Mouse (Mus musculus): ENCODE results near the gene Sema5a. TPM values are rescaled to one million over a fixed set of nuclear protein-coding genes. Genes with fewer than 3 reads are reported as not detected.
"Not testable (repeated sequence)": the region's sequence is repeated elsewhere in the genome, so short reads cannot be mapped to it uniquely, and the experiment has no call there.

Sema5a gene
- 17.5 and 18.8 TPM in 2 replicates for polyA plus RNA-seq (2015; fragmentation: Nextera tagmentation; extraction: Ambion mirVana)

GRCm38 (mm10) chr15:32244344-32244955, at the start of gene Sema5a:
Gene Sema5a, plus strand, starts transcription at chr15:32244810.
- H3K4me2 ChIP-seq: peak within 1 kb of the TSS; percentile 98
- no peaks in the 10 kb centered on the region for H3K36me3 ChIP-seq
- WGBS: 0% methylated on average over 31 of the region's 45 CpGs
- H3K9me3 ChIP-seq: no peaks in the 10 kb centered on the region
- H3K27me3 ChIP-seq (replicated peaks): no peaks in the 10 kb centered on the region
- peak within 1 kb of the TSS; percentile 77 for H3K9ac ChIP-seq
- H3K27ac ChIP-seq: peak within 1 kb of the TSS; percentile 79
- peak; percentile 93 for ATAC-seq (ENCODE audit: insufficient read depth, low FRiP score, low read depth)
- H3K4me1 ChIP-seq: 0 out of 2 replicates have a peak, but pooled peaks cover 5% of the 10 kb centered on the region
- peak within 1 kb of the TSS; percentile 69 for H3K4me3 ChIP-seq (replicated peaks)

- no peak overlapping the region for H3K4me2 ChIP-seq
- H3K4me3 ChIP-seq (replicated peaks): no peak overlapping the region
- ATAC-seq (ENCODE audit: insufficient read depth, low FRiP score, low read depth): no peak
- H3K4me1 ChIP-seq: no peaks in the 10 kb centered on the region
- 74% methylated on average over 9 of the region's 9 CpGs for WGBS
- H3K9ac ChIP-seq: no peak overlapping the region
- H3K27ac ChIP-seq: no peak overlapping the region
- no peaks in the 10 kb centered on the region for H3K27me3 ChIP-seq (replicated peaks)
- no peaks in the 10 kb centered on the region for H3K9me3 ChIP-seq
- H3K36me3 ChIP-seq: no peaks in the 10 kb centered on the region
Observed at GRCm38 (mm10) chr15:32198076-32198475, 46.5 kb upstream of the Sema5a start.

GRCm38 (mm10) chr15:32198561-32198960, 46.0 kb upstream of the Sema5a start:
- 54% methylated on average over 5 of the region's 5 CpGs for WGBS
- Histone ChIP-seq H3K4me2 (no peak overlapping the region), H3K9ac (no peak overlapping the region), H3K9me3 (no peaks in the 10 kb centered on the region), H3K27ac (no peak overlapping the region), H3K27me3 (replicated peaks) (no peaks in the 10 kb centered on the region), H3K4me1 (no peaks in the 10 kb centered on the region), H3K36me3 (no peaks in the 10 kb centered on the region), H3K4me3 (replicated peaks) (no peak overlapping the region)
- no peak for ATAC-seq (ENCODE audit: insufficient read depth, low FRiP score, low read depth)

- Histone ChIP-seq H3K4me1 (no peaks in the 10 kb centered on the region), H3K4me2 (no peak overlapping the region), H3K9me3 (no peaks in the 10 kb centered on the region), H3K4me3 (replicated peaks) (no peak overlapping the region), H3K27ac (no peak overlapping the region), H3K36me3 (no peaks in the 10 kb centered on the region), H3K9ac (no peak overlapping the region), H3K27me3 (replicated peaks) (no peaks in the 10 kb centered on the region)
- WGBS: 77% methylated on average over 5 of the region's 5 CpGs
- no peak for ATAC-seq (ENCODE audit: insufficient read depth, low FRiP score, low read depth)
Observed at GRCm38 (mm10) chr15:32203242-32203641, 41.4 kb upstream of the Sema5a start.

- no peak overlapping the region for H3K27ac ChIP-seq
- no peak for ATAC-seq (ENCODE audit: insufficient read depth, low FRiP score, low read depth)
- no peaks in the 10 kb centered on the region for H3K36me3 ChIP-seq
- H3K9me3 ChIP-seq: no peaks in the 10 kb centered on the region
- H3K9ac ChIP-seq: no peak overlapping the region
- no peaks in the 10 kb centered on the region for H3K27me3 ChIP-seq (replicated peaks)
- H3K4me2 ChIP-seq: no peak overlapping the region
- H3K4me1 ChIP-seq: no peaks in the 10 kb centered on the region
- no peak overlapping the region for H3K4me3 ChIP-seq (replicated peaks)
- WGBS: 87% methylated on average over 10 of the region's 10 CpGs
Observed at GRCm38 (mm10) chr15:32204908-32205307, 39.7 kb upstream of the Sema5a start.

- not testable (repeated sequence) for H3K36me3 ChIP-seq; H3K27me3 ChIP-seq (replicated peaks); H3K4me1 ChIP-seq; H3K4me3 ChIP-seq (replicated peaks); H3K9ac ChIP-seq; H3K4me2 ChIP-seq; H3K9me3 ChIP-seq; H3K27ac ChIP-seq; ATAC-seq (ENCODE audit: insufficient read depth, low FRiP score, low read depth)
- WGBS: 90% methylated on average over 10 of the region's 10 CpGs
Observed at GRCm38 (mm10) chr15:32214687-32215086, 29.9 kb upstream of the Sema5a start.

- H3K9me3 ChIP-seq: no peaks in the 10 kb centered on the region
- H3K27ac ChIP-seq: no peak overlapping the region
- H3K9ac ChIP-seq: no peak overlapping the region
- no peak overlapping the region for H3K4me2 ChIP-seq
- H3K4me3 ChIP-seq (replicated peaks): no peak overlapping the region
- WGBS: 86% methylated on average over 7 of the region's 7 CpGs
- H3K36me3 ChIP-seq: no peaks in the 10 kb centered on the region
- no peak for ATAC-seq (ENCODE audit: insufficient read depth, low FRiP score, low read depth)
- no peaks in the 10 kb centered on the region for H3K27me3 ChIP-seq (replicated peaks)
- no peaks in the 10 kb centered on the region for H3K4me1 ChIP-seq
Observed at GRCm38 (mm10) chr15:32223028-32223427, 21.6 kb upstream of the Sema5a start.

- H3K27me3 ChIP-seq (replicated peaks): no peaks in the 10 kb centered on the region
- H3K9ac ChIP-seq: no peak overlapping the region
- no peak overlapping the region for H3K4me2 ChIP-seq
- no peak for ATAC-seq (ENCODE audit: insufficient read depth, low FRiP score, low read depth)
- no peaks in the 10 kb centered on the region for H3K9me3 ChIP-seq
- H3K36me3 ChIP-seq: no peaks in the 10 kb centered on the region
- WGBS: 81% methylated on average over 3 of the region's 3 CpGs
- H3K4me1 ChIP-seq: no peaks in the 10 kb centered on the region
- no peak overlapping the region for H3K4me3 ChIP-seq (replicated peaks)
- no peak overlapping the region for H3K27ac ChIP-seq
Observed at GRCm38 (mm10) chr15:32225394-32225793, 19.2 kb upstream of the Sema5a start.

- H3K27me3 ChIP-seq (replicated peaks): no peaks in the 10 kb centered on the region
- no peak overlapping the region for H3K27ac ChIP-seq
- H3K4me2 ChIP-seq: no peak overlapping the region
- no peak overlapping the region for H3K9ac ChIP-seq
- no peaks in the 10 kb centered on the region for H3K4me1 ChIP-seq
- H3K9me3 ChIP-seq: no peaks in the 10 kb centered on the region
- 68% methylated on average over 6 of the region's 6 CpGs for WGBS
- no peaks in the 10 kb centered on the region for H3K36me3 ChIP-seq
- ATAC-seq (ENCODE audit: insufficient read depth, low FRiP score, low read depth): no peak
- no peak overlapping the region for H3K4me3 ChIP-seq (replicated peaks)
Observed at GRCm38 (mm10) chr15:32226381-32226780, 18.2 kb upstream of the Sema5a start.

- H3K27ac ChIP-seq: no peak overlapping the region
Observed at GRCm38 (mm10) chr15:32226888-32227395, 17.7 kb upstream of the Sema5a start.

GRCm38 (mm10) chr15:32230066-32230465, 14.5 kb upstream of the Sema5a start:
- H3K4me2 ChIP-seq: no peak overlapping the region
- H3K9ac ChIP-seq: no peak overlapping the region
- H3K27me3 ChIP-seq (replicated peaks): no peaks in the 10 kb centered on the region
- no peak overlapping the region for H3K4me3 ChIP-seq (replicated peaks)
- 85% methylated on average over 2 of the region's 2 CpGs for WGBS
- no peaks in the 10 kb centered on the region for H3K9me3 ChIP-seq
- no peaks in the 10 kb centered on the region for H3K36me3 ChIP-seq
- H3K4me1 ChIP-seq: no peaks in the 10 kb centered on the region
- no peak for ATAC-seq (ENCODE audit: insufficient read depth, low FRiP score, low read depth)
- no peak overlapping the region for H3K27ac ChIP-seq

More at GRCm38 (mm10) chr15:32226888-32227395, 17.7 kb upstream of the Sema5a start:
- no peak overlapping the region for H3K4me2 ChIP-seq
- no peaks in the 10 kb centered on the region for H3K4me1 ChIP-seq
- no peaks in the 10 kb centered on the region for H3K27me3 ChIP-seq (replicated peaks)
- ATAC-seq (ENCODE audit: insufficient read depth, low FRiP score, low read depth): no peak
- H3K9me3 ChIP-seq: no peaks in the 10 kb centered on the region
- no peak overlapping the region for H3K4me3 ChIP-seq (replicated peaks)
- no peaks in the 10 kb centered on the region for H3K36me3 ChIP-seq
- WGBS: 69% methylated on average over 7 of the region's 7 CpGs
- no peak overlapping the region for H3K9ac ChIP-seq

GRCm38 (mm10) chr15:32232189-32232588, 12.4 kb upstream of the Sema5a start:
- no peaks in the 10 kb centered on the region for H3K27me3 ChIP-seq (replicated peaks)
- H3K4me2 ChIP-seq: no peak overlapping the region
- H3K9me3 ChIP-seq: no peaks in the 10 kb centered on the region
- no peak overlapping the region for H3K9ac ChIP-seq
- H3K27ac ChIP-seq: no peak overlapping the region
- H3K4me1 ChIP-seq: no peaks in the 10 kb centered on the region
- no peak overlapping the region for H3K4me3 ChIP-seq (replicated peaks)
- H3K36me3 ChIP-seq: no peaks in the 10 kb centered on the region
- no peak for ATAC-seq (ENCODE audit: insufficient read depth, low FRiP score, low read depth)
- 89% methylated on average over 3 of the region's 3 CpGs for WGBS
